Mouse (Mus musculus) adrenal gland, postnatal 10 days (tissue): ENCODE results near the gene Mgat4b. TPM values are rescaled to one million over a fixed set of nuclear protein-coding genes. Genes with fewer than 3 reads are reported as not detected.

ENCODE experiments used
- microRNA-seq: library from miRNA; unstranded; fragments of <30 nt; microRNA quantifications from one replicate; pipeline ENCODE4 v1.2.0, GENCODE M21; 2021
- total RNA-seq, 2 experiments: library from RNA; stranded (reverse); gene quantifications; 2 replicates each; pipeline ENCODE4 v1.2.3; 2021

Mgat4b gene
- total RNA-seq, 2 experiments from 2014 or later: 118 to 141 TPM

Small RNA genes within 50 kb of the gene (microRNA-seq; reads per million reads assigned to microRNA genes)
- not detected for gene Mir6919

Other genes starting within 250 kb of the Mgat4b start
- 10 to 100 TPM; 64.9 to 69.6 TPM for gene Rnf130, start 185.5 kb upstream of the Mgat4b start, total RNA-seq
- 10 to 100 TPM; 65.2 to 76.3 TPM for gene Tbc1d9b, start 79.5 kb upstream of the Mgat4b start, total RNA-seq
- gene Mrnip, start 36.4 kb upstream of the Mgat4b start, total RNA-seq: 10 to 100 TPM; 12.1 to 17.9 TPM
- 100 to 1,000 TPM; 321 to 332 TPM for gene Sqstm1, start 63 bp upstream of the Mgat4b start, total RNA-seq
- gene Ltc4s, start 27.7 kb downstream of the Mgat4b start, total RNA-seq: 10 to 100 TPM; 10.1 to 12.6 TPM
- gene Maml1, start 81.4 kb downstream of the Mgat4b start, total RNA-seq: 10 to 100 TPM; 24.4 to 25.2 TPM
- 100 to 1,000 TPM; 304 to 310 TPM for gene Canx, start 114.8 kb downstream of the Mgat4b start, total RNA-seq
- not detected for gene Cby3, start 143.6 kb downstream of the Mgat4b start, total RNA-seq
- 100 to 1,000 TPM; 205 to 288 TPM for gene Hnrnph1, start 166.1 kb downstream of the Mgat4b start, total RNA-seq
- 10 to 100 TPM; 24.0 to 25.3 TPM for gene Rufy1, start 220.2 kb downstream of the Mgat4b start, total RNA-seq